Mouse (Mus musculus): ENCODE results near the gene Mast3. TPM values are rescaled to one million over a fixed set of nuclear protein-coding genes. Genes with fewer than 3 reads are reported as not detected.
A peak's percentile ranks its signal among the peaks of the same experiment; 100 is the strongest.

Mast3 gene
- polyA plus RNA-seq, 1 experiment from 2014 or later: 15.9 TPM

DNA sequence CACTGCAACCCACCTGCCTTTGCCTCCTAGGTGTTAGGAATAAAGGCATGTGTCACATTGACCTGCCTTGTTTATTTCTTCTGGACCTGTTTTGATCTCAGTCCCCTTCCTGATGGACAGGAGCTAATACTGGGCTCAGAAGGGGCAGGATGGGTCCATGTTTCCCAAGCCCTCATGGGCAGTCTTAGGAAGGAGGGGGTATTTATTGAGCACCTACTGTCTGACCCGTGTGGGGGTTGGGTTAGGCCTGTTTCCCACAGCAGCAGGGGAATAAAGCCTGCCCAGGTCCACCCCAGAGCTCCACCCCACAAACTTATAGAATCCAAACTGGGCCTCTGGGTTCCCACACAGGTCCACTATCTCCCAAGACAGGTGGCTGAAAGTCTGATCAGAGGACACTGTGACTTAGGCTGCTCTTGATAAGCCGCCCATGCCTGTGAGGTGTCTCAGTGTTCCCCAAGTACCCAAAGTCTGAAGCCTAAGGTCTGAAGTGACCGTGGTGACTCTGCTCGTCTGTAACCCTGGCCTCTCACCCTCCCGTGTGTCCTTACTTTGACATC is 38.4 kb upstream of the Mast3 start:
- Histone ChIP-seq H3K9me3 (no peaks in the 10 kb centered on the region), H3K4me1 (peaks cover 12% of the 10 kb centered on the region)
- WGBS: 82% methylated on average over 5 of the region's 5 CpGs

DNA sequence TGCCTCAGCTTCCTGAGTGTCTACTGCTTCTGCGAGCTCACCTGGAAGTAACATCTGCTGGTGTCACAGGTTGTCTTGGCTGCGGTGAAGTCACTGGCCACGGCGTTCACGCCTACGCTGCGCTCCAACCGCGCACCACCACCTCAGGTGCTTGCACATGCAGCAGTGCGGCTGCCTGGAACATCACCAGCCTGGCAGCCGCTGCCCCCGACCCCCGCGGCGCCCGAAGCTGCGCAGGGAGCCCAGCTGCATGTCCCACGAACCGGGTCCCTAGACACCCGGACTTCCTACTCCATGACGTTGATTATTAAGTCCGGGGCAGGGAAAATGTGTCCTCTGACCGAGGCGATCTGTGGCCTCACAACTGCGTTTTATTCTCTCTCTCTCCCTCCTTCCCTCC is 37.6 kb upstream of the Mast3 start:
- Histone ChIP-seq H3K4me3 (no peak overlapping the region), H3K27me3 (replicated peaks) (no peaks in the 10 kb centered on the region), H3K27ac (no peak overlapping the region), H3K4me2 (replicated peaks) (no peak overlapping the region), H3K9me3 (no peaks in the 10 kb centered on the region), H3K9ac (no peak overlapping the region), H3K36me3 (no peaks in the 10 kb centered on the region), H3K4me1 (peaks cover 12% of the 10 kb centered on the region)
- 68% methylated on average over 25 of the region's 25 CpGs for WGBS
- ATAC-seq (ENCODE audit: low FRiP score, low read depth): no peak

More for the DNA sequence above, 38.4 kb upstream of the Mast3 start:
- no peak for ATAC-seq (ENCODE audit: low FRiP score, low read depth)
- Histone ChIP-seq H3K4me3 (no peak overlapping the region), H3K27ac (no peak overlapping the region), H3K4me2 (replicated peaks) (no peak overlapping the region), H3K27me3 (replicated peaks) (no peaks in the 10 kb centered on the region), H3K9ac (no peak overlapping the region), H3K36me3 (no peaks in the 10 kb centered on the region)

- H3K9ac ChIP-seq: no peak overlapping the region
- H3K4me3 ChIP-seq: no peak overlapping the region
- 39% methylated on average over 22 of the region's 22 CpGs for WGBS
- H3K27me3 ChIP-seq (replicated peaks): no peaks in the 10 kb centered on the region
- peaks cover 12% of the 10 kb centered on the region for H3K4me1 ChIP-seq
- H3K36me3 ChIP-seq: no peaks in the 10 kb centered on the region
- no peaks in the 10 kb centered on the region for H3K9me3 ChIP-seq
- ATAC-seq (ENCODE audit: low FRiP score, low read depth): no peak
- H3K4me2 ChIP-seq (replicated peaks): no peak overlapping the region
- no peak overlapping the region for H3K27ac ChIP-seq
Measured at GRCm38 (mm10) chr8:70841147-70842072, 36.6 kb upstream of the Mast3 start.

- Histone ChIP-seq H3K9ac (no peak overlapping the region), H3K9me3 (no peaks in the 10 kb centered on the region), H3K36me3 (peaks cover 6% of the 10 kb centered on the region; the same call in 1 of the 2 replicates), H3K4me3 (no peak overlapping the region), H3K4me2 (replicated peaks) (no peak overlapping the region), H3K27ac (no peak overlapping the region), H3K27me3 (replicated peaks) (no peaks in the 10 kb centered on the region), H3K4me1 (peaks cover 12% of the 10 kb centered on the region)
- no peak for ATAC-seq (ENCODE audit: low FRiP score, low read depth)
- WGBS: 51% methylated on average over 10 of the region's 10 CpGs
Measured at GRCm38 (mm10) chr8:70840590-70840989, 35.7 kb upstream of the Mast3 start.

DNA sequence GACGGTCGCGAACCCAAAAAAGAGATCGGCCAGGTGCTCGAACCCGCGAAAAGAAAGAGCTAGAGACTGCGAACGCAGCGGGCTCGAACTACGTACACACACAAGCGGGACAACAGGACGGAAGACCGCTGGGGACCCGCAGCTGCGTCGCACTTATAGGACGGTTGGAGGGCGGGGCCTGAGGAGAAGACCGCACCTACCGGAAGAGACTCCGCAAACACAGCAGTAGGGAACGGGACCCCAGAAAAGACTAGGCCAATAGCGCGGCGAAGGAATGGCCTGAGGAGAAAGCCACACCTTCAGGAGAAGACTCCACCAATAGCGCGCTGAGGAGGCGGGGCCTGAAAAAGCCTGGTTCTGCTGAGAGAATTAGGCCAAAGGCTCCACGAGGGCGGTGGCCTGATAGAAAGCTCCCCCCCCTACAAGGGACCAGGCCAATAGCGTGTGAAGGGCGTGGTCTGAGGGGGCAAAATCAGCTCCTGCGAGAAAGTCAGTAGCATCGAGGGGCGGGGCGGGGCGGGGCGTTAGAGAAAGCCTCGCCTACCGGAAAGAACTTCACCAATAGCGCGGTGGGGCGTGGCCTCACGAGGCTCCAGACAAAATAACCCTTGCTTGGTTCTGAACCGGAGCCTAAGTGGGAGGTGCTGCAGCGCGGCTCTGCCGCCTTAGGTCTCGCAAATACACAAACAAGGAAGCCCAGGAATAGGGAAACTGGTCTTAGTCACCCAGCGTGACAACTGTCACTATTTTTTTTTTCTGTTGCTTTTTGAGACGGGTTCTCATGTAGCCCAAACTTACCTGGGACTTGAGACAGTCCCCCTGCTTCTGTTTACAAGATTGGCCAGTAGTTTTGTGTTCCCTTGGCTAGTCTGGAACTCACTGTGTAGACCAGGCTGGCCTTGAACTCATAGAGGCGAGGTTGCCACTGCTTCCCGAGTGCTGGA is 34.8 kb upstream of the Mast3 start, which contains the start of gene Arrdc2:
Gene Arrdc2, minus strand, starts transcription at position 313 of the 944 bp plus-strand sequence.
- Histone ChIP-seq H3K27me3 (replicated peaks) (no peaks in the 10 kb centered on the region), H3K4me1 (peaks cover 10% of the 10 kb centered on the region), H3K4me3 (peak within 1 kb of the TSS; percentile 57), H3K36me3 (peaks cover 13% of the 10 kb centered on the region; the same call in 1 of the 2 replicates), H3K4me2 (replicated peaks) (peak within 1 kb of the TSS; percentile 78), H3K27ac (peak within 1 kb of the TSS; percentile 42; the same call in 1 of the 2 replicates), H3K9ac (peak within 1 kb of the TSS; percentile 79), H3K9me3 (no peaks in the 10 kb centered on the region)
- 3% methylated on average over 55 of the region's 55 CpGs for WGBS
- peak; percentile 94 for ATAC-seq (ENCODE audit: low FRiP score, low read depth)

DNA sequence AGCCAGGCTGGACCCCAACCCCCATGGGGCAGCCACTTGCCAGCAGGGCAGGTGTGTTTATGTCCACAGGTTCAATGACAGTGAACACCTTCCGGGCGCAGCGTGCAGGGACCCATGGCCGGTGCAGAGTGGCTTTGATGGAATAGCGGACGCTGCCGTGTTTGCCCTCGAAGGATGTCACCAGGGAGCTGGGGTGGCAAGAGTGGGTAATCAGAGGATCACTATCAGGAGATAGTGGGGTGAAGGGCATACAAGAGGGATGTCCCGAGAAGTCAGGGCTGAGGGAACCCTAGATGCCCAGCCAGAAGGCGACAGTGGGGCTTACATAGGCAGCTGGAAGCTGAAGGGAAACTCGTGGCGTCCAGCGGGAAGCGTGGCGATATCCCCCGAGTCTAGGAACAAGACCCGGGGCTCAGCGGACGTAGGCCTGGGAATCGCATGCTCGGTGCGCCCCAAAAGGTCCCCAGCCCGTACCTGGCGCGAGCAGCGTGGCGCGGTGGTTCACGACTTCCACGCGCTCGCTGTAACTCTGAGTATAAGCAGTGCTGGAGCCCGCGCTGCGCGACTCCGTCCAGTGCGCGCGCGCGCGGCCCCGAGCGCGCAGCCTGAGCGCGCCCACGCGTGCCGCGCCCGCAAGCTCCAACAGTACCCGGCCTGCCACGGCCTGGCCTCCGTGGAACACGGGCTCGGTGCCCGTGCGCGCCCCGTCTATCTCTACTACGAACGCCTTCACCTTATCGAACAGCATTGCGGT is 34.0 kb upstream of the Mast3 start:
- peaks cover 9% of the 10 kb centered on the region for H3K4me1 ChIP-seq
- WGBS: 3% methylated on average over 66 of the region's 66 CpGs
- H3K27me3 ChIP-seq (replicated peaks): no peaks in the 10 kb centered on the region
- H3K36me3 ChIP-seq: peaks cover 13% of the 10 kb centered on the region; the same call in 1 of the 2 replicates
- peak overlapping the region; percentile 78 for H3K4me2 ChIP-seq (replicated peaks)
- ATAC-seq (ENCODE audit: low FRiP score, low read depth): peak; percentile 49
- H3K9ac ChIP-seq: peak overlapping the region; percentile 79
- peak overlapping the region; percentile 57 for H3K4me3 ChIP-seq
- H3K27ac ChIP-seq: peak overlapping the region; percentile 42; the same call in 1 of the 2 replicates
- H3K9me3 ChIP-seq: no peaks in the 10 kb centered on the region

DNA sequence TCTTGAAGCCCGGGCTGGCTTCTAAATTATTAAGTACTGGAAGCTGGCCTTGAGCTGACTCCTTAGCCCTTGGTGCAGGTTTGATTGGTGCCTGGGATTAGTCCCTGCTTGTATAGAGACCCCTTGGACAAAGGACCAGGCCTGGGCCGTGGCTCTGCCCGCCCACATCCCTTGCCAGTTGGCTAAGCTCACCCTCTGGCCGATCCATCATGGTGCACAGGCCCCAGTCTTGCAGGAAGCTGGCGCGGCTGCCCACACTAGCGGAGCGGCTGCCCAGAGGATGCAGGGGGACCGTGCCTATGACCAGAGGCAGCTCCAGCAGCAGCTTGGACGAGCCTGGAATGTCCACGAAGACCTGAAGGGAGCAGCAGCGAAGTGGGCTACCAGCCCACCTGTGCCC is 31.8 kb upstream of the Mast3 start:
- Histone ChIP-seq H3K36me3 (peaks cover 13% of the 10 kb centered on the region; the same call in 1 of the 2 replicates), H3K4me3 (no peak overlapping the region), H3K27ac (no peak overlapping the region), H3K9ac (no peak overlapping the region), H3K4me1 (peaks cover 13% of the 10 kb centered on the region), H3K27me3 (replicated peaks) (no peaks in the 10 kb centered on the region), H3K4me2 (replicated peaks) (no peak overlapping the region), H3K9me3 (no peaks in the 10 kb centered on the region)
- ATAC-seq (ENCODE audit: low FRiP score, low read depth): no peak
- 89% methylated on average over 12 of the region's 12 CpGs for WGBS

- Histone ChIP-seq H3K4me2 (replicated peaks) (no peak overlapping the region), H3K27me3 (replicated peaks) (no peaks in the 10 kb centered on the region), H3K9ac (no peak overlapping the region), H3K4me3 (no peak overlapping the region), H3K4me1 (peaks cover 12% of the 10 kb centered on the region), H3K27ac (no peak overlapping the region), H3K36me3 (peaks cover 13% of the 10 kb centered on the region; the same call in 1 of the 2 replicates), H3K9me3 (no peaks in the 10 kb centered on the region)
- no peak for ATAC-seq (ENCODE audit: low FRiP score, low read depth)
- WGBS: 98% methylated on average over 3 of the region's 3 CpGs
Measured at GRCm38 (mm10) chr8:70834071-70834470, 29.2 kb upstream of the Mast3 start.

DNA sequence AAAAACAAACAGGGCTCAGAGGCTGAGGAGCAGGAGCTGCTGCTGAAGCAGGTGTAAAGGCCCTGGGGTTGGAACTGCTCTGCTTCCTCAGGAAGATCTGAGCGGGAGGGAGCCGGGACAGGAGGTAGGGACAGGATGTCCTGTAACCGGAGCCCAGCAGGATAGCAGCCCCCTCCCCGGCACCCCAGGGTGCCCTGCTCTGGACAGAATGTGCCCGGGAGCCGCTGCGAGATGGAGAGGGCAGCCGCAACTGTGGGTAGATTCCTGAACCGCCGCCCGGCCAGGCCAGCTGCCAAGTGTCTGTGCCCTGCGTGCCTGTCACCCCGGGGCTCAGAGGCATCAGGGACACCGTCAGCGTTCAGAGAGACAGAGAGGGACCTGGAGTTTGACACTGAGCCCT is 28.7 kb upstream of the Mast3 start:
- no peak for ATAC-seq (ENCODE audit: low FRiP score, low read depth)
- Histone ChIP-seq H3K27ac (no peak overlapping the region), H3K27me3 (replicated peaks) (no peaks in the 10 kb centered on the region), H3K4me2 (replicated peaks) (no peak overlapping the region), H3K36me3 (peaks cover 13% of the 10 kb centered on the region; the same call in 1 of the 2 replicates), H3K4me1 (peaks cover 7% of the 10 kb centered on the region), H3K9ac (peak overlapping the region; percentile 22; the same call in 1 of the 2 replicates), H3K9me3 (no peaks in the 10 kb centered on the region), H3K4me3 (no peak overlapping the region)
- WGBS: 51% methylated on average over 15 of the region's 15 CpGs

GRCm38 (mm10) chr8:70833018-70833482 is 28.2 kb upstream of the Mast3 start:
- Histone ChIP-seq H3K4me3 (no peak overlapping the region), H3K4me1 (peaks cover 4% of the 10 kb centered on the region; the same call in 1 of the 2 replicates), H3K27ac (no peak overlapping the region), H3K4me2 (replicated peaks) (no peak overlapping the region), H3K27me3 (replicated peaks) (no peaks in the 10 kb centered on the region), H3K36me3 (peaks cover 13% of the 10 kb centered on the region; the same call in 1 of the 2 replicates), H3K9me3 (no peaks in the 10 kb centered on the region), H3K9ac (no peak overlapping the region)
- WGBS: 39% methylated on average over 9 of the region's 9 CpGs
- ATAC-seq (ENCODE audit: low FRiP score, low read depth): no peak

DNA sequence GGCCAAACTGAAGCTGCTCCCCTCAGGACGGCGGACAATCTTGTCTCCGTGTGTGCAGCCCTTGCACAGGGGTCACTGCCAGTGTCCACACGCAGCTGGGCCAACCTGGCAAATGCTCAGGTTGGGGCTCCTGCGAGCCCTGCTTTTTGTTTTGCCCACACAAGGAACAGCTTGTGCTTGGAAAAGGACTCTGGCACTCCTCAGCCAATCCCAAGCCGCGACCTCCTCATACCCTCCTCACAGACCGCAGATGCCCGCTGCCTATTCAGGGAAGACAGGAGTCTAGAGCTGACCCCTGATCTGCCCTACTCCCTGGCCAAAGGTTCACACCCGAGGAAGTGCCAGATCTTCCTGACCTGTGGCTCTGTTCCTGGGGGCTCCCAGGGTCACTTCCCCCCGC is 27.5 kb upstream of the Mast3 start:
- Histone ChIP-seq H3K4me2 (replicated peaks) (no peak overlapping the region), H3K36me3 (peaks cover 13% of the 10 kb centered on the region; the same call in 1 of the 2 replicates), H3K9me3 (no peaks in the 10 kb centered on the region), H3K4me3 (no peak overlapping the region), H3K27ac (no peak overlapping the region), H3K9ac (no peak overlapping the region), H3K27me3 (replicated peaks) (no peaks in the 10 kb centered on the region), H3K4me1 (peaks cover 4% of the 10 kb centered on the region; the same call in 1 of the 2 replicates)
- no peak for ATAC-seq (ENCODE audit: low FRiP score, low read depth)
- 75% methylated on average over 11 of the region's 11 CpGs for WGBS

Data from neural tube, embryonic 12.5 days (tissue).